Mouse (Mus musculus) embryonic facial prominence, embryonic 10.5 days (tissue): Measurements from ENCODE around the gene Mcoln1. TPM values are rescaled to one million over a fixed set of nuclear protein-coding genes. Genes with fewer than 3 reads are reported as not detected.

Experiments used
- DNase-seq: peaks from one replicate; pipeline ENCODE4 v3.0.0-alpha.2; 2017; ENCODE audit warnings: low spot score
- H3K27ac ChIP-seq: fragments of 300-500 bp; sonication (generic); replicated peaks from 2 replicates; pipeline ENCODE4 v1.5.1; 2016; ENCODE audit warnings: mild to moderate bottlenecking
- H3K27me3 ChIP-seq: fragments of 300-500 bp; sonication (generic); replicated peaks from 2 replicates; pipeline ENCODE4 v1.6.1; 2016; ENCODE audit warnings: low read depth, mild to moderate bottlenecking; ENCODE audit not compliant: poor library complexity, severe bottlenecking
- H3K36me3 ChIP-seq: fragments of 300-500 bp; sonication (generic); replicated peaks from 2 replicates; pipeline ENCODE4 v1.6.1; 2016; ENCODE audit warnings: mild to moderate bottlenecking, moderate library complexity
- H3K4me1 ChIP-seq: fragments of 300-500 bp; sonication (generic); 2 replicates; pipeline ENCODE4 v1.6.1; 2016
- H3K4me3 ChIP-seq: fragments of 300-500 bp; sonication (generic); 2 replicates; pipeline ENCODE4 v1.5.1; 2016; ENCODE audit warnings: mild to moderate bottlenecking, moderate library complexity
- H3K9me3 ChIP-seq: fragments of 300-500 bp; sonication (generic); 2 replicates; pipeline ENCODE4 v1.6.1; 2016; ENCODE audit warnings: mild to moderate bottlenecking
- WGBS: fragments of 180-500 bp; shearing (Covaris S2); methylation state at CpG from one replicate; pipeline ENCODE4 v1.1.7; 2016; 5-methylcytosine and 5-hydroxymethylcytosine counted together
- polyA plus RNA-seq: library from polyadenylated mRNA; unstranded; fragments of >200 nt; fragmentation: Nextera tagmentation; extraction: Ambion mirVana; gene quantifications from 2 replicates; pipeline ENCODE4 v1.2.1, GENCODE M21; 2016

The Mcoln1 gene
- polyA plus RNA-seq, 1 experiment from 2014 or later, result 63.2 TPM

GRCm38 (mm10) chr8:3540076-3540475, 39.8 kb downstream of the Mcoln1 start:
- WGBS, result 90% methylated on average over 4 of the region's 4 CpGs

GRCm38 (mm10) chr8:3546511-3546910, 46.3 kb downstream of the Mcoln1 start:
- Histone ChIP-seq H3K27me3 (no peaks in the 10 kb centered on the region), H3K27ac (no peak overlapping the region), H3K9me3 (no peaks in the 10 kb centered on the region), H3K36me3 (peaks cover 51% of the 10 kb centered on the region), H3K4me3 (no peak overlapping the region), H3K4me1 (no peaks in the 10 kb centered on the region)
- WGBS, result 90% methylated on average over 2 of the region's 2 CpGs
- no peak for DNase-seq

More at GRCm38 (mm10) chr8:3540076-3540475, 39.8 kb downstream of the Mcoln1 start:
- Histone ChIP-seq H3K36me3 (peaks cover 96% of the 10 kb centered on the region), H3K4me1 (no peaks in the 10 kb centered on the region), H3K27me3 (no peaks in the 10 kb centered on the region), H3K9me3 (no peaks in the 10 kb centered on the region), H3K4me3 (no peak overlapping the region), H3K27ac (no peak overlapping the region)
- DNase-seq, result no peak

- Histone ChIP-seq H3K27ac (no peak overlapping the region), H3K4me1 (no peaks in the 10 kb centered on the region), H3K9me3 (no peaks in the 10 kb centered on the region), H3K4me3 (no peak overlapping the region), H3K27me3 (no peaks in the 10 kb centered on the region), H3K36me3 (no peaks in the 10 kb centered on the region)
- DNase-seq, result no peak
- 88% methylated on average over 1 of the region's 1 CpGs for WGBS
Measured at GRCm38 (mm10) chr8:3552240-3552639, 52.0 kb downstream of the Mcoln1 start.

- no peaks in the 10 kb centered on the region for H3K27me3 ChIP-seq
- no peak overlapping the region for H3K27ac ChIP-seq
- H3K9me3 ChIP-seq, result no peaks in the 10 kb centered on the region
- no peaks in the 10 kb centered on the region for H3K36me3 ChIP-seq
- no peak overlapping the region for H3K4me3 ChIP-seq
- no peak for DNase-seq
- H3K4me1 ChIP-seq, result no peaks in the 10 kb centered on the region
- 60% methylated on average over 4 of the region's 4 CpGs for WGBS
Measured at GRCm38 (mm10) chr8:3556114-3556513, 55.9 kb downstream of the Mcoln1 start.

Other genes with a start within 250 kb of the Mcoln1 start
- gene Insr, start 220.8 kb upstream of the Mcoln1 start, polyA plus RNA-seq, result 24.3 and 26.1 TPM in 2 replicates
- 0.14 TPM in 1 of 2 replicates, not detected in the other for gene A430078G23Rik, start 147.0 kb upstream of the Mcoln1 start, polyA plus RNA-seq
- gene Arhgef18, start 107.5 kb upstream of the Mcoln1 start, polyA plus RNA-seq, result 9.5 and 9.6 TPM in 2 replicates
- gene Pex11g, start 32.8 kb upstream of the Mcoln1 start, polyA plus RNA-seq, result 4.1 and 4.8 TPM in 2 replicates
- 0.10 TPM in 1 of 2 replicates, not detected in the other for gene Tex45, start 29.6 kb upstream of the Mcoln1 start, polyA plus RNA-seq
- 68.4 and 70.8 TPM in 2 replicates for gene Zfp358, start 7.3 kb upstream of the Mcoln1 start, polyA plus RNA-seq
- gene Pnpla6, start 14.9 kb downstream of the Mcoln1 start, polyA plus RNA-seq, result 20.7 and 24.8 TPM in 2 replicates
- gene C330021F23Rik, start 67.5 kb downstream of the Mcoln1 start, polyA plus RNA-seq, result 6.8 and 7.1 TPM in 2 replicates
- 9.5 and 10.9 TPM in 2 replicates for gene Camsap3, start 86.8 kb downstream of the Mcoln1 start, polyA plus RNA-seq
- 75.5 and 77.6 TPM in 2 replicates for gene Xab2, start 120.9 kb downstream of the Mcoln1 start, polyA plus RNA-seq
- gene Pet100, start 121.1 kb downstream of the Mcoln1 start, polyA plus RNA-seq, result 85.2 and 88.9 TPM in 2 replicates
- 1.1 and 1.7 TPM in 2 replicates for gene Pcp2, start 125.1 kb downstream of the Mcoln1 start, polyA plus RNA-seq
- 41.9 and 42.0 TPM in 2 replicates for gene Stxbp2, start 130.5 kb downstream of the Mcoln1 start, polyA plus RNA-seq
- gene Retn, start 155.3 kb downstream of the Mcoln1 start, polyA plus RNA-seq, result 0.24 and 0.39 TPM in 2 replicates
- gene Mcemp1, start 165.3 kb downstream of the Mcoln1 start, polyA plus RNA-seq, result 0.12 TPM in 1 of 2 replicates, not detected in the other
- gene Fcor, start 171.9 kb downstream of the Mcoln1 start, polyA plus RNA-seq, result 7.3 and 8.2 TPM in 2 replicates
- gene Trappc5, start 175.8 kb downstream of the Mcoln1 start, polyA plus RNA-seq, result 44.6 and 46.8 TPM in 2 replicates
- gene Fcer2a, start 193.7 kb downstream of the Mcoln1 start, polyA plus RNA-seq, result 0.32 and 0.36 TPM in 2 replicates
- 0.16 and 0.20 TPM in 2 replicates for gene Clec4g, start 220.2 kb downstream of the Mcoln1 start, polyA plus RNA-seq
- not detected in 2 replicates for gene Cd209a, start 248.5 kb downstream of the Mcoln1 start, polyA plus RNA-seq